Mouse (Mus musculus) midbrain, embryonic 14.5 days (tissue): ENCODE data around the gene Samd4. TPM values are rescaled to one million over a fixed set of nuclear protein-coding genes. Genes with fewer than 3 reads are reported as not detected.

ENCODE experiments used
- ATAC-seq: fragments of 200-750 bp; cut with Nextera tagmentation; 2 replicates; pipeline ENCODE4 v1.8.0; 2017; ENCODE audit warnings: moderate number of reproducible peaks, moderate library complexity; ENCODE audit not compliant: low FRiP score, low TSS enrichment
- DNase-seq: peaks from one replicate; pipeline ENCODE4 v3.0.0-alpha.2; 2015
- H3K27ac ChIP-seq: fragments of 300-500 bp; sonication (generic); replicated peaks from 2 replicates; pipeline ENCODE4 v1.5.1; 2014; ENCODE audit warnings: mild to moderate bottlenecking, low read depth, low read length, moderate library complexity
- H3K27me3 ChIP-seq: fragments of 300-500 bp; sonication (generic); 2 replicates; pipeline ENCODE4 v1.6.1; 2014; ENCODE audit warnings: low read length, control low read depth, mixed read lengths; ENCODE audit not compliant: control insufficient read depth, insufficient read depth
- H3K36me3 ChIP-seq: fragments of 300-500 bp; sonication (generic); 2 replicates; pipeline ENCODE4 v1.6.1; 2014; ENCODE audit warnings: low read length, control low read depth; ENCODE audit not compliant: control insufficient read depth, insufficient read depth
- H3K4me1 ChIP-seq: fragments of 300-500 bp; sonication (generic); 2 replicates; pipeline ENCODE4 v1.6.1; 2014; ENCODE audit warnings: mild to moderate bottlenecking, antibody characterized with exemption, low read length, control low read depth; ENCODE audit not compliant: control insufficient read depth, insufficient read depth
- H3K4me2 ChIP-seq: fragments of 300-500 bp; sonication (generic); 2 replicates; pipeline ENCODE4 v1.6.1; 2014; ENCODE audit warnings: mild to moderate bottlenecking, low read length, moderate library complexity
- H3K4me3 ChIP-seq: fragments of 300-500 bp; sonication (generic); replicated peaks from 2 replicates; pipeline ENCODE4 v1.5.1; 2014; ENCODE audit warnings: low read depth, low read length
- H3K9ac ChIP-seq: fragments of 300-500 bp; sonication (generic); replicated peaks from 2 replicates; pipeline ENCODE4 v1.6.1; 2014; ENCODE audit warnings: mild to moderate bottlenecking, low read length, moderate library complexity
- H3K9me3 ChIP-seq: fragments of 300-500 bp; sonication (generic); 2 replicates; pipeline ENCODE4 v1.6.1; 2016; ENCODE audit warnings: low read length, control low read depth, mixed read lengths; ENCODE audit not compliant: control insufficient read depth
- WGBS: fragments of 180-500 bp; shearing (Covaris S2); extraction: QIAGEN DNeasy Blood & Tissue Kit; methylation state at CpG from one replicate; pipeline ENCODE4 v1.1.7; 2014; 5-methylcytosine and 5-hydroxymethylcytosine counted together
- polyA plus RNA-seq: library from polyadenylated mRNA; unstranded; fragments of >200 nt; fragmentation: Nextera tagmentation; extraction: Ambion mirVana; gene quantifications from 2 replicates; pipeline ENCODE4 v1.2.1, GENCODE M21; 2014

Gene Samd4
- polyA plus RNA-seq, 1 experiment from 2014 or later: 3.1 TPM

DNA sequence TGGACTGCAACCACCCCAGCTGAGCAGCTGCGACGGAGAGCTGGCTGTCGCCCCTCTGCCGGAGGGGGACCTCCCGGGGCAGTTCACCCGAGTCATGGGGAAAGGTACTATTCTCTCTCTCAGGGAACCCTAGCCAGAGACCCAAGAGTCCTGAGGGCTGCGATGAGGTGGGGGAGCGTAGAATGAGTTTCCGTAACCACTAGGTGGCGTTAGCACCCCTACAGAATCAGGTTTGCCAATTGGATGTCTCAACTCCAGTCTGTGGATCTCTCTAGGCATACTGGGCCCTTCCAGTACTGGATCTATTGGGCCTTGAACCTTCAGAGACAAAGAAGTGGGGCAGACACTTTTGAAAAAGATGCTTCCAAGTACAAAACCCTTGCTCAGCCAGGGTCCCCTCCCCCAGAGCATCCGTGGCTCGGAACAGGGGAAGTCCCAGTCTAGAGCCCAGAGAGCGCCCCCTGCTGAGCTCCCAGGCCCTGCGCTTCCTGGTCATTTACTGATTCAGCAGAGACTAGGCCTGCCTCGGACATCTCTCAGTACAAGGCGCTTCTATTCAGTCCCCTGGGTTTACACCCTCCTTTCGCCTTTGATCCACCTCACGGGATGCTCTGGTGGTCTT is 191.5 kb downstream of the Samd4 start:
- no peak overlapping the region for H3K4me3 ChIP-seq
- H3K27ac ChIP-seq: no peak overlapping the region
- DNase-seq (no peak), ATAC-seq (no peak)
- H3K9me3 ChIP-seq: no peaks in the 10 kb centered on the region
- no peaks in the 10 kb centered on the region for H3K27me3 ChIP-seq
- WGBS: 58% methylated on average over 18 of the region's 18 CpGs
- H3K9ac ChIP-seq: no peak overlapping the region
- H3K4me2 ChIP-seq: no peak overlapping the region
- no peaks in the 10 kb centered on the region for H3K4me1 ChIP-seq
- H3K36me3 ChIP-seq: no peaks in the 10 kb centered on the region

DNA sequence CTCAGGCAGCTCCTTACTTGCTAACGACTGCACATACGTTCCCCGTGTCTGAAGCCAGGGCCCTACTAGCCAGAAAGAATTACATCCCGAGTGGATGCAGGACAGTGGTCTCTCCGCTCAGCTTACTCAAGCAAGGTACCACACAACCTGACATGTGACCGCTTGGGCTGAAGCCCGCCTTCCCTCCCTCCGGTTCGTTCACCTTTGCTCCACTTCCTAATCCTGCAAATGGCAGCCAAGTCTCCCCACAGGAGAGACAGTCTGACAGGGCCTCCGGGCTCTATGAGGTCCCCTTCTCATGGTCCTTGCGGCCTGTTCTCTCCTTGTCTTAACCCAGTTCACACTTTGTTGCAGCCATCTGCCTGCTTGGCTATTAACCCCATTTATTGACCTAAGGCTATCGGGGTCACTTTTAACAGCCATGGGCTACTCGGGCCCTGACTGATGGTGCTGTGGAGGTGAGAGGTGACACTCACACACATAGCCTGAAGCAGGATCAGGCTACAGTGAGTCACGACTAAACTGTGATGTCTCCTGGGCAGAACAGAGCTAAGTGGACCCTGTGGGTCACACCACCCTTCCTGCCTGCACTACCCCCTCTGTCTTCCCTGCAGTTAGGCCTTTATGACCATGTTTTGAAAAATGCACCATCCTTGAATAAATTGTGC is 192.5 kb downstream of the Samd4 start:
- Histone ChIP-seq H3K36me3 (no peaks in the 10 kb centered on the region), H3K9me3 (no peaks in the 10 kb centered on the region), H3K27me3 (no peaks in the 10 kb centered on the region), H3K4me3 (no peak overlapping the region), H3K27ac (no peak overlapping the region), H3K9ac (no peak overlapping the region), H3K4me1 (no peaks in the 10 kb centered on the region), H3K4me2 (no peak overlapping the region)
- ATAC-seq: no peak
- no peak for DNase-seq
- WGBS: 94% methylated on average over 14 of the region's 14 CpGs

DNA sequence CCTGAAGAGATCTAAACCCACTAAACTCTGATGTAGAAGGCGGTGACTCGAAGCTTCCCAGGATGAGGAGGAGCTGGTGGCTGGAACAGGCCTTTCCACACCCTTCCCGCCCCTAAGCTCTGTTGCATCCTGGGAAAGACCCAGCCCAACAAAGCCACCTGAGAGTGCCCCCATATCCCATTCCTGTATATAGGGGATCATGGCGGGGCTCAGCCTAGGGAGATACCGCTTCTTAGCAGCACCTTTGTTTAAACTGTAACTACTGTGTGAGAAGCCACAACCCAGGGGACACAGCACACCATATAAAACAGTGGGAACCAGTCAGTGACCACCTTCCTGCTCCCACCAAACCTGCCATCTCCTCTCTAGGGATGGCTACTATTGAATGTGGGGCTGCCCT is 193.2 kb downstream of the Samd4 start:
- WGBS: 93% methylated on average over 5 of the region's 5 CpGs

DNA sequence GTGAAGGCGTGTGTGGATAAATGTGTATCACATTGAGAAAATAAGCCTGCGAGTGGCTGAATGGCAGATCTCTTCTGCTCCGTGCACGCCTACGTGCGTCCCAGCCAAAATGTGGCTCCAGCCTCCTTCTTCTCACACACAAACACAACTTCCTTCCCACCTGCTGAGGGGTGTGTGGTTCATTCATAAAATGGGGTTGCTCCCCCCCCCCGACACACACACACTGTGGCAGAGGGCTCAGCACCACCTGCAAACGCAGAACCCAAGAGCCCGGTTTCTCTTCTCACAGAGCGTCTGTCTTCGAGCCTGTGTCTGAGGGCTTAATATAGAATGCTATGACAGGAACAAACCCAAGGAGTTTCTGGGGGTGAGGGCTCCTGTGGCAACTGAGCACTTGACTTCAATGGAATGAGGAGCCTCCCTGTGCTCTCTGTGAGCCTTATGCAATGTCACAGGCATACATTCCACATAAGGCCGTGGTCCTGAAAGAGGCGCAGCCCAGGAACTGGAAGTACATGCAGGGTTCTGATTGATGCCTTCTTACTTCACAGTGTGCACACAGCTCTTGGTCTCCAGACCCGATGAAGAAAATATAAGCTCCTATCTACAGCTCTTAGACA is 194.4 kb downstream of the Samd4 start:
- Histone ChIP-seq H3K4me2 (no peak overlapping the region), H3K9ac (no peak overlapping the region), H3K4me3 (no peak overlapping the region), H3K36me3 (no peaks in the 10 kb centered on the region), H3K9me3 (no peaks in the 10 kb centered on the region), H3K4me1 (no peaks in the 10 kb centered on the region), H3K27ac (no peak overlapping the region), H3K27me3 (no peaks in the 10 kb centered on the region)
- ATAC-seq (no peak), DNase-seq (no peak)
- WGBS: 91% methylated on average over 14 of the region's 14 CpGs

More for the DNA sequence above, 193.2 kb downstream of the Samd4 start:
- Histone ChIP-seq H3K27ac (no peak overlapping the region), H3K4me3 (no peak overlapping the region), H3K36me3 (no peaks in the 10 kb centered on the region), H3K4me2 (no peak overlapping the region), H3K27me3 (no peaks in the 10 kb centered on the region), H3K9me3 (no peaks in the 10 kb centered on the region), H3K4me1 (no peaks in the 10 kb centered on the region), H3K9ac (no peak overlapping the region)
- DNase-seq (no peak), ATAC-seq (no peak)

DNA sequence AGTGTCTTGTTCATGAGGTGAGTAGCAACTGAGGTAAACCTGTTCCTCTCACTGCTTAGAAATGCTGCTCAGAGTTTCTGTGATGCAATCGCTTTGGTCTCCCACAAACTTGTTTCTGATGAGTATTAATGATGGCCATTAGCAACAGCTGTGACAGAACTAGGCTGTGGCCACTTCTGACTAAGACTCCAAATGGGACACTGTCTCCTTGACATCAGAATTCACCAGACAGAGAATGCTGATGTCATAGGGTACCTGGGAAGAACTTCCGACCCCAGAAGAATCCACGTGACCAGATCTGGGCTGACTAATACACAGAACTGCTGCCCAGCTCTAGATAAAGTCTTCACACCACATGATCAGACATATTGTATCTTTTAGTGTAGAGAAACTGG is 194.9 kb downstream of the Samd4 start:
- Histone ChIP-seq H3K4me3 (no peak overlapping the region), H3K9me3 (no peaks in the 10 kb centered on the region), H3K27me3 (no peaks in the 10 kb centered on the region), H3K4me2 (no peak overlapping the region), H3K36me3 (no peaks in the 10 kb centered on the region), H3K9ac (no peak overlapping the region), H3K27ac (no peak overlapping the region), H3K4me1 (no peaks in the 10 kb centered on the region)
- WGBS: 91% methylated on average over 3 of the region's 3 CpGs
- ATAC-seq: no peak
- no peak for DNase-seq

DNA sequence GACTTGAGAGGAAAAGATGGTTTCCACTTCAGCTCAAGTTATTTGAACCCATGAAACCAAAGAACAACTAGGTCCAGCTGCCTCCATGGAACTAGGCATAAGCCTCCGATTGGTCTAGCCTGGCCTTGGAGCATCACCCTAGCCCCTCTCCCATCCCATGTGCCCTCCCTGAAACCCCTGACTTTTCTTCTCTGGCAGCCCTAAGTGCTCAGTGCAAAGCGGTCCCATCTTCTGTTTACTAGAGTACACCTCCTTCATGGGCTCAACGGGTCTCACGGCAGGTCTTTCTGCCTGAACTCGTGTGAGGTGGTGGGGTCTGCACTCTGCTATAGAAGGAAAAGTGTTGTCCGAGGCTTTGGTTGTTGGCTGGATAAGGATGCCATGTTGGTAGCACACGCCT is 197.3 kb downstream of the Samd4 start:
- Histone ChIP-seq H3K9me3 (no peaks in the 10 kb centered on the region), H3K4me3 (no peak overlapping the region), H3K4me2 (no peak overlapping the region), H3K4me1 (0 out of 2 replicates have a peak, but pooled peaks cover 5% of the 10 kb centered on the region), H3K9ac (no peak overlapping the region), H3K27ac (no peak overlapping the region), H3K36me3 (no peaks in the 10 kb centered on the region), H3K27me3 (no peaks in the 10 kb centered on the region)
- ATAC-seq: no peak
- WGBS: 95% methylated on average over 7 of the region's 7 CpGs
- no peak for DNase-seq

DNA sequence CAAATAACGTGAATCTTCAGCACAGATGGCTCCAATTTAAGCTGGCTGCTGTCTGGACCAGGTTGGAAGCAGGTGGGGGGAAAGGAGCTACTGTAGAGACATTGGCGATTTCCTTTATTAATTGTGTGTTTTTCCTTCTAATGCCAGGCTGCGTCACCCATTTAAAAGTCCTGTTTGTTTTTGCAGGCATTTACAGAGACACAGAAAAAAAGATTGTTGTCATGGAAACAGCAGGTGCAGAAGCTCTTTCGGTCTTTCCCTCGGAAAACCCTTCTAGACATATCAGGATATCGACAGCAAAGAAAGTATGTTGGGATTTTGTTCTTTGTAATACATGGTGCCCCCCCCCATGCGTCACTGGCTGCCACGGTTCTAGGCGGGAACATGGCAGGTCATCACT is 200.7 kb downstream of the Samd4 start:
- H3K4me3 ChIP-seq: no peak overlapping the region
- no peak for ATAC-seq
- peak overlapping the region; percentile 55 for H3K27ac ChIP-seq
- H3K27me3 ChIP-seq: no peaks in the 10 kb centered on the region
- no peak overlapping the region for H3K4me2 ChIP-seq
- H3K4me1 ChIP-seq: 0 out of 2 replicates have a peak, but pooled peaks cover 5% of the 10 kb centered on the region
- H3K9ac ChIP-seq: no peak overlapping the region
- peak; percentile 67 for DNase-seq
- H3K36me3 ChIP-seq: no peaks in the 10 kb centered on the region
- 58% methylated on average over 9 of the region's 9 CpGs for WGBS
- no peaks in the 10 kb centered on the region for H3K9me3 ChIP-seq

DNA sequence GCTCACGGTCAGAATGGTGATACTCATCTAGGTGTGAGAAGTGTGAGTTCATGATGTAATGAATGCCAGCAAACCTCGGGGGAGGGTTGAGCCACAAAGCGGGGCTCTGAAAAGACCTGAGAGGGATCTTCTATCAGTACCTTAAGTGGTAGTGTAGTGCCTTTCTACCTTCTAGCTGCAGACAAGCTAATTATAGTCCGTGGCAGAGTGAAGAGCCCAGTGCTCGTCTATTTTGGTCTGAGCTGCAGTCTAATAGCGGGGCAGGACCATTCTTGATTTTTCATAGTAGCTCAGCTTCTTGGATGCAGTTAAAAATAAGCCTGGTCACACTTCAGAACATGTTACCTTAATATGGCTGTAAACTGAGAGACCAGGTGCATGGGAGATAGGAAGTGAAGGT is 201.2 kb downstream of the Samd4 start:
- 81% methylated on average over 6 of the region's 6 CpGs for WGBS

DNA sequence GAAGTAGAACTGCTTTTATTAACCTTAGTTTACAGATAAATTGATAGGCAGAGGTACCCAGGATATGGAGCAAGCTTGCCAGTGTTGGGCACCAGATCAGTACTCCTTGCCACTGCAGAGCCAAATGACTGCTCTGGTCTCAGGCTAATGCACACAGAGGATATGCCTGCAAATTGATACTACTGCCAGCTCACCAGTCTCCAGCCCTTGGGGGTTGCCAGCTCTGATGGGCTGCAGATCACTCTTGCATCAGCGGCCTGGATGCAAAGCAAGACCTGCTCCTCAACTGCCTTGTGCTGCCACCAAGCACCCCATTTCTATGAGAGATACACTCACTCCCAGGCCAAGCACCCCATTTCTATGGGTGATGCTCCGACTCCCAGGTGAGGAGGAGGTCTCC is 202.0 kb downstream of the Samd4 start:
- 0 out of 2 replicates have a peak, but pooled peaks cover 5% of the 10 kb centered on the region for H3K4me1 ChIP-seq
- H3K4me3 ChIP-seq: no peak overlapping the region
- H3K9me3 ChIP-seq: no peaks in the 10 kb centered on the region
- DNase-seq (no peak), ATAC-seq (no peak)
- H3K9ac ChIP-seq: no peak overlapping the region
- no peak overlapping the region for H3K27ac ChIP-seq
- no peak overlapping the region for H3K4me2 ChIP-seq
- 88% methylated on average over 2 of the region's 2 CpGs for whole genome bisulfite sequencing
- H3K27me3 ChIP-seq: no peaks in the 10 kb centered on the region
- no peaks in the 10 kb centered on the region for H3K36me3 ChIP-seq

More for the DNA sequence above, 201.2 kb downstream of the Samd4 start:
- Histone ChIP-seq H3K36me3 (no peaks in the 10 kb centered on the region), H3K27ac (peak overlapping the region; percentile 41; the same call in 1 of the 2 replicates), H3K9me3 (no peaks in the 10 kb centered on the region), H3K9ac (no peak overlapping the region), H3K4me3 (no peak overlapping the region), H3K4me2 (no peak overlapping the region), H3K27me3 (no peaks in the 10 kb centered on the region), H3K4me1 (0 out of 2 replicates have a peak, but pooled peaks cover 5% of the 10 kb centered on the region)
- ATAC-seq (no peak), DNase-seq (no peak)
